Mouse (Mus musculus): ENCODE data around the gene Serpinb9b.

DNA sequence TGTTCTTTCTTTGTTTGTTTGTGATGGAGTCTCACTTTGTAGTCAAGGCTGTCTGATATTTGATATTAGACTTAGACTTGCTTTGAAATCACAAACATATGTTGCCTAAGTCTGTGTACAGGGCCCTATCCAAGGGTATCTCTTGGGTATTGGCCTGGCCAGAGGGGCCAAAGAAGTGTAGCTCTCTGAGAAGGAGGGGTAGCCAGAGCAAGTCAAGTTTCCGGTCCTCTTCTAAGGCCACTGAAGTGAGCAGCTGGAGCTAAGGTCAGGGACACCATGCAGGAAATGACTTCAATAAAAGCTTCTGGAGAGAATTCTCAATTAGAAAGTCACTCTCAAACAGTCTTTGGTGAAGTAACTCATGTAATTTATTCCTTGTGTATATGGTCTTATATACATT, 4.8 kb upstream of the Serpinb9b start:
- TF ChIP-seq CTCF (IDR thresholded peaks at IDR 0.05; ENCODE audit: control insufficient read depth, insufficient read depth, insufficient read length) (no peak), MYOD1 (IDR thresholded peaks at IDR 0.05; ENCODE audit: control insufficient read depth, insufficient read length, low read depth) (no peak), MAX (IDR thresholded peaks at IDR 0.05) (no peak), MYOG (IDR thresholded peaks at IDR 0.05; ENCODE audit: control insufficient read depth, extremely low read depth, insufficient read length) (no peak), USF1 (IDR thresholded peaks at IDR 0.05; ENCODE audit: low read depth) (no peak), CEBPB (IDR thresholded peaks at IDR 0.05; ENCODE audit: low read depth) (no peak), FOSL1 (IDR thresholded peaks at IDR 0.05; ENCODE audit: insufficient read depth, low read length, poor library complexity, severe bottlenecking) (no peak)

Data from C2C12 (cell line).